In the genomic region with DNA sequence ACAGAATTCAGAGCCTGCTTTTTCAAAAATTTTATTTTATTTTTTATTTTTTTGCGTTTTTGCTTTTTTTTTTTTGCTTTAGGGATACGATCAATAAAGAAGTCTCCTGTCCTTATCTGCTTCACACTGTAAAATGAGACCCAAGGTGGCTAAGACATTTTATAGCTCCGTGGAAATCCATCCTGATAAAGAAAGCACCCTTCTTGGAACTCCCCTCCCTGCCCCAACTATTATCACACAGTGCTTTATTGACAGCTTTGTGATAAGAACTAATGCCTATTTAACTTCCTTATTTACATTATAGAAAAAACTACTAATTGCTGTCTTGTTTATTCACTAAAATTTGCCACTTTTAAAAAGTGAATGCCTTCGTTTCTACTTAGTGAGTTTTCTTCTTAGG, we compare ENCODE assay signal across 17 mouse cellular contexts.
DNase-seq lines count a peak whose midpoint lies in the region; ATAC-seq and TF ChIP-seq lines count a peak whose summit lies in the region.
"Had no signal": no experiment of that assay in that cellular context is flagged by ENCODE, and none has a peak within 500 bp of the region (broad histone marks: within the 10 kb centered on the region; RNA-seq: fewer than 3 reads in every experiment).

No protein-coding gene starts in this region.

- no peak for TF ChIP-seq CTCF in G1E (IDR thresholded peaks at IDR 0.05; ENCODE audit: low read depth, low read length)
- TF ChIP-seq CTCF in liver, embryonic 14.5 days (IDR thresholded peaks at IDR 0.05; ENCODE audit: low read depth): no peak

- no peak overlapping the region for H3K9ac ChIP-seq in liver, embryonic 14.5 days (replicated peaks)
- H3K9ac ChIP-seq: embryonic facial prominence, embryonic 12.5 days; forebrain, embryonic 15.5 days; heart, embryonic 13.5 days; hindbrain, embryonic 12.5 days had no signal

- no peak overlapping the region for H3K4me3 ChIP-seq in G1E (ENCODE audit: low read depth, low read length)
- no peak overlapping the region for H3K4me3 ChIP-seq in liver, embryonic 14.5 days (ENCODE audit: insufficient read depth in 1 of 2, low read depth in 2 of 2, low read length in 2 of 2)
- H3K4me3 ChIP-seq: embryonic facial prominence, embryonic 12.5 days; forebrain, embryonic 15.5 days; heart, embryonic 13.5 days; hindbrain, embryonic 12.5 days had no signal

- H3K4me2 ChIP-seq in liver, embryonic 14.5 days (ENCODE audit: low read depth): no peak overlapping the region
- H3K4me2 ChIP-seq: embryonic facial prominence, embryonic 12.5 days; forebrain, embryonic 15.5 days; heart, embryonic 13.5 days; hindbrain, embryonic 12.5 days had no signal

- H3K27me3 ChIP-seq in G1E (ENCODE audit: insufficient read depth, low read length): no peaks in the 10 kb centered on the region
- no peaks in the 10 kb centered on the region for H3K27me3 ChIP-seq in liver, embryonic 14.5 days (ENCODE audit: control insufficient read depth, insufficient read depth, low read length)
- H3K27me3 ChIP-seq: embryonic facial prominence, embryonic 12.5 days; forebrain, embryonic 15.5 days; heart, embryonic 13.5 days; hindbrain, embryonic 12.5 days had no signal

- no peaks in the 10 kb centered on the region for H3K4me1 ChIP-seq in G1E (ENCODE audit: insufficient read depth, low read depth, low read length)
- H3K4me1 ChIP-seq in liver, embryonic 14.5 days (replicated peaks; ENCODE audit: control insufficient read depth in 2 of 2, insufficient read depth in 2 of 2, low read length in 1 of 2): peaks cover 10 to 11% of the 10 kb centered on the region in 2 experiments
- H3K4me1 ChIP-seq: embryonic facial prominence, embryonic 12.5 days; forebrain, embryonic 15.5 days; heart, embryonic 13.5 days had no signal

- peaks cover 11% of the 10 kb centered on the region for H3K9me3 ChIP-seq in G1E (replicated peaks)
- H3K9me3 ChIP-seq in liver, embryonic 14.5 days (ENCODE audit: control insufficient read depth, low read length): no peaks in the 10 kb centered on the region
- H3K9me3 ChIP-seq: embryonic facial prominence, embryonic 12.5 days; forebrain, embryonic 15.5 days; heart, embryonic 13.5 days; hindbrain, embryonic 12.5 days had no signal

- WGBS in liver, embryonic 14.5 days (ENCODE audit: insufficient replicate concordance): 23% methylated on average over 4 of the region's 4 CpGs

- H3K27ac ChIP-seq in liver, embryonic 14.5 days: no peak overlapping the region
- H3K27ac ChIP-seq: embryonic facial prominence, embryonic 12.5 days; forebrain, embryonic 15.5 days; heart, embryonic 13.5 days; hindbrain, embryonic 12.5 days had no signal

- no peaks in the 10 kb centered on the region for H3K36me3 ChIP-seq in G1E (replicated peaks)
- H3K36me3 ChIP-seq in liver, embryonic 14.5 days (replicated peaks; ENCODE audit: control insufficient read depth, insufficient read depth, low read depth): no peaks in the 10 kb centered on the region
- H3K36me3 ChIP-seq: embryonic facial prominence, embryonic 12.5 days; forebrain, embryonic 15.5 days; heart, embryonic 13.5 days; hindbrain, embryonic 12.5 days had no signal

- no peak for TF ChIP-seq EP300 in liver, embryonic 14.5 days (IDR thresholded peaks at IDR 0.05; ENCODE audit: low read depth)

- no peak for DNase-seq in G1E (ENCODE audit: low spot score)
- peak; percentile 51 for DNase-seq in c-Kit-positive CD71-positive TER-119-negative erythroid progenitor cells, embryonic 14.5 days (ENCODE audit: low read depth)
- DNase-seq in liver, embryonic 14.5 days (ENCODE audit: low read depth in 3 of 3, low spot score in 3 of 3): peak in 1 of 3 experiments; percentile 31
- DNase-seq in urinary bladder, postnatal 10 days (ENCODE audit: low spot score): no peak
- DNase-seq in kidney, postnatal 36 days: no peak
- DNase-seq: adrenal gland, postnatal 10 days; cerebellum, adult 11-12 months; cerebellum, adult 9-10 months; cerebellum, postnatal 25 days; gastrocnemius, postnatal 25 days; heart, postnatal 4 days had no signal

- peak; percentile 88 for ATAC-seq in G1E (ENCODE audit: extremely low read depth, insufficient number of reproducible peaks, low FRiP score, poor library complexity, severe bottlenecking)
- peak; percentile 62; the same call in 1 of the 2 replicates for ATAC-seq in liver, embryonic 14.5 days (ENCODE audit: insufficient read depth)
- ATAC-seq in megakaryocyte-erythroid progenitor cell, adult 5-6 weeks (replicated peaks; ENCODE audit: low FRiP score, low TSS enrichment, poor library complexity, severe bottlenecking): 0 out of 2 replicates have a peak, but pooled peaks have one; percentile 61
- ATAC-seq: forebrain, embryonic 15.5 days; hindbrain, embryonic 16.5 days had no signal
